Mouse (Mus musculus): ENCODE data around the gene Lmod3. TPM values are rescaled to one million over a fixed set of nuclear protein-coding genes. Genes with fewer than 3 reads are reported as not detected.
"Not testable (repeated sequence)": the region's sequence is repeated elsewhere in the genome, so short reads cannot be mapped to it uniquely, and the experiment has no call there.

Gene Lmod3
- polyA plus RNA-seq, 1 experiment from 2014 or later: 10.6 TPM

DNA sequence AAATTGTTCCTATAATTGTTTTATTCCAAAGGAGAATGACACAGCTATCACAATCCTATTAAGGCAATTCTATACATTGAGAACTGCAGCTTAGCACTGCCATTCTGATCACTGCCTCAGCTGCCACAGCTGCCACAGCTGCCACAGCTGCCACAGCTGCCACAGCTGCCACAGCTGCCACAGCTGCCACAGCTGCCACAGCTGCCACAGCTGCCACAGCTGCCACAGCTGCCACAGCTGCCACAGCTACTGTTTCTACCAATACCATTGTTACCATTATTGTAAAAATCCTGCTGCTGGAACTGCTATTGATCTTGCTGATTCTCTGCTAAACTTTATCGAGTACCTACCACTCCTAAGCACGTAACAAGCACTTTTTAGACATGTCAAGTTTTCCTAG is 7.4 kb upstream of the Lmod3 start:
- not testable (repeated sequence) for ATAC-seq (ENCODE audit: insufficient number of reproducible peaks, low FRiP score, low TSS enrichment, low read depth); H3K9me3 ChIP-seq (replicated peaks); H3K4me1 ChIP-seq; H3K4me2 ChIP-seq (replicated peaks); H3K36me3 ChIP-seq; H3K27ac ChIP-seq (replicated peaks); H3K4me3 ChIP-seq (replicated peaks); H3K27me3 ChIP-seq; H3K9ac ChIP-seq
- WGBS: 88% methylated on average over 2 of the region's 2 CpGs

DNA sequence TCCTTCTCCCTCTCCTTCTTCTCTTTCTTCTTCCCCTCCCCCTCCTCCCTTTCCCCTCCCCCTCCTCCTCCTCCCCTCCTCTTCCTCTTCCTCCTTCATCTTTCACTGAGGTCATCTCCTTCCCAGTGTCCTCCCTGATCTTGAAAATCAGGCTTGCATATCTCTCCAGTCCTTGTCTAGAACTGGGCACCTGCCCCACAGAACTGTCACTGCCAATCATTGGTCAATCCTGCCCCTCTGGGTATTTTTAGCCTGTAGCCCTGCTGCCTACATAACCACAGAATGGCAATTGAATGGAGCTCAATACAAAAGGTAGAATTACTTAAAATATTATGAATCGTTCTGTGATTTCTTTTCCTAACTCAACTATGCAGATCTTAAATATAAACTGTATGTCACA is 5.9 kb upstream of the Lmod3 start:
- H3K27me3 ChIP-seq: no peaks in the 10 kb centered on the region
- H3K4me1 ChIP-seq: no peaks in the 10 kb centered on the region
- no peaks in the 10 kb centered on the region for H3K36me3 ChIP-seq
- no peak overlapping the region for H3K4me2 ChIP-seq (replicated peaks)
- H3K4me3 ChIP-seq (replicated peaks): no peak overlapping the region
- no peak overlapping the region for H3K9ac ChIP-seq
- H3K9me3 ChIP-seq (replicated peaks): no peaks in the 10 kb centered on the region
- 84% methylated on average over 1 of the region's 1 CpGs for WGBS
- no peak for ATAC-seq (ENCODE audit: insufficient number of reproducible peaks, low FRiP score, low TSS enrichment, low read depth)
- no peak overlapping the region for H3K27ac ChIP-seq (replicated peaks)

DNA sequence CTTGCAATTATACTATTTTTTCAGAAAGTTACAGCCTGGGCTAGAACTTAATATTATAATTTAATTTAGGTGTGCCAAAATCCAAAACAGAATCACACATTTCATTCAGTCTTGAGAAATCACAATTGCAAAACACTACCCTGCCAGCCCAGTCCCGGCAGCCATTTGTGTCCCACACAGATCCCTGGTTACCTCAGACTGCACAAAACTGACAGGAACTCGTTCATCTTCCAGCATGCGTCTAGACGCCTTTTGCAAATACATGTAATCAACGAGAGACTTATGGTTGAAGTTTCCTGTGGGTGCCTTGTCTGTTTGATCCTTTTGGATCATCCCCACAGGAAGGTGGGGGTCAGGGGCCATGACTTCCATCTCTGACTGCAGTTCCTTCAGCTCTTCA is 473 bp downstream of the Lmod3 start:
- ATAC-seq (ENCODE audit: insufficient number of reproducible peaks, low FRiP score, low TSS enrichment, low read depth): no peak
- no peak overlapping the region for H3K4me3 ChIP-seq (replicated peaks)
- H3K27ac ChIP-seq (replicated peaks): no peak overlapping the region
- no peaks in the 10 kb centered on the region for H3K36me3 ChIP-seq
- no peaks in the 10 kb centered on the region for H3K4me1 ChIP-seq
- WGBS: 50% methylated on average over 5 of the region's 5 CpGs
- no peak overlapping the region for H3K9ac ChIP-seq
- H3K9me3 ChIP-seq (replicated peaks): no peaks in the 10 kb centered on the region
- no peaks in the 10 kb centered on the region for H3K27me3 ChIP-seq
- H3K4me2 ChIP-seq (replicated peaks): no peak overlapping the region

DNA sequence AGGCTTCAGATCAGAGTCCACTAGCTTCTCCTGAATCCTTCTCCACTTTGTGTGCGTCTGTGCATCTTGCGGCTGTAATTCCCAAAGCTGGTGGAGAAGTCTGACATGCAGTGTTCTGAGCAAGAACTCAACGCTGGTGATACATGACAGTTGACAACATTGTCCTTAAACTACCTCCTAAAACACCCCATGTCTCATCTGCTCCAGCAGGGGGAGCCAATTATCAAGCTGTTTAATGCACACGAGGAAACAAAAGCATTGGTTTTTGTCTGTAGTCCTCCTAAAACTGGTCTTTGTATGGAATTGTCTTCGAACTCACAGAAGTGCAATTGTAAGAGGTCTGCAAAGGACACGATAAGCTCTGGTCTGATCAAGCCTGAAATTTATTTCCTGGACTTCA is 1.6 kb downstream of the Lmod3 start:
- ATAC-seq (ENCODE audit: insufficient number of reproducible peaks, low FRiP score, low TSS enrichment, low read depth): no peak
- H3K4me2 ChIP-seq (replicated peaks): no peak overlapping the region
- 42% methylated on average over 6 of the region's 6 CpGs for WGBS
- no peaks in the 10 kb centered on the region for H3K4me1 ChIP-seq
- no peaks in the 10 kb centered on the region for H3K9me3 ChIP-seq (replicated peaks)
- H3K4me3 ChIP-seq (replicated peaks): no peak overlapping the region
- H3K27me3 ChIP-seq: no peaks in the 10 kb centered on the region
- no peaks in the 10 kb centered on the region for H3K36me3 ChIP-seq
- no peak overlapping the region for H3K9ac ChIP-seq
- no peak overlapping the region for H3K27ac ChIP-seq (replicated peaks)

DNA sequence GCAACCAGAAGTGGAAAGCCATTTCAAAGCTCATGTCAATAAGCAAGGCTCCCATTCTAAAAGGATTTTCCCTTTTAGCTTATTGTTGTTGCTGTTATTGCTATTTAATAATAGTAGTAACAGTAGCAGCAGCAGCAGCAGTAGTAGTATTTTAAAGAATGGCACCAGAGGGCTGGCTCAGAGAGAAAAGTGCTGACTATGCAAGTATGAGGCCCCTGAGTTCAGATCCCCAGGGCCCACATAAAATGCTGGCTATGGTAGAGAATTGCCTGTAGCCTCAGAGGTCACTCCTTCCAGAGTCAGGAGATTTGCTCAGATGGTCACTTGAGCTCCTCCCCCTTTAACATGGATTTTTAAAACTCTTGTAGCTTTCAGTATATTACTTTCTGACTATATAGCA is 7.4 kb downstream of the Lmod3 start:
- Histone ChIP-seq H3K9ac (no peak overlapping the region), H3K36me3 (no peaks in the 10 kb centered on the region), H3K4me3 (replicated peaks) (no peak overlapping the region), H3K27me3 (no peaks in the 10 kb centered on the region), H3K9me3 (replicated peaks) (no peaks in the 10 kb centered on the region), H3K27ac (replicated peaks) (no peak overlapping the region), H3K4me1 (no peaks in the 10 kb centered on the region), H3K4me2 (replicated peaks) (no peak overlapping the region)
- no peak for ATAC-seq (ENCODE audit: insufficient number of reproducible peaks, low FRiP score, low TSS enrichment, low read depth)

DNA sequence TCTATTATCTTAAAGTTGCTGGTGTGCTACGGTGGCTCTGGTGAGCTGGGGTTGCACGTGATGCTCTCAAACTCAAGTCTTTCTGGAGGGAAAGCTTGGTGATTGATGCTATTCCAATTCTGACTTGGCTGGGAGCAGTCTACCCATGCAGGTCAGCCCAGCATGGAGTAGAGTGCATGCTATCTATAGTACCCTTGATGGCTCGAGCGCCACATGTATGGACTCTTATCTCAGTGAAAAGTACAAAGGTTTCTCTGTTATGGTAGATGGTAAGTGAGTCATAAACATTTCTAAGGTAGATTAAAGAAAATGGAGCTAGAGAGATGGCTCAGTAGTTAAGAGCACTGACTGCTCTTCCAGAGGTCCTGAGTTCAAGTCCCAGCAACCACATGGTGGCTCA is 10.0 kb downstream of the Lmod3 start:
- Histone ChIP-seq H3K4me1 (no peaks in the 10 kb centered on the region), H3K4me2 (replicated peaks) (no peak overlapping the region), H3K9me3 (replicated peaks) (no peaks in the 10 kb centered on the region), H3K27me3 (no peaks in the 10 kb centered on the region), H3K4me3 (replicated peaks) (no peak overlapping the region), H3K9ac (no peak overlapping the region), H3K36me3 (no peaks in the 10 kb centered on the region), H3K27ac (replicated peaks) (no peak overlapping the region)
- WGBS: 90% methylated on average over 4 of the region's 4 CpGs
- ATAC-seq (ENCODE audit: insufficient number of reproducible peaks, low FRiP score, low TSS enrichment, low read depth): no peak

DNA sequence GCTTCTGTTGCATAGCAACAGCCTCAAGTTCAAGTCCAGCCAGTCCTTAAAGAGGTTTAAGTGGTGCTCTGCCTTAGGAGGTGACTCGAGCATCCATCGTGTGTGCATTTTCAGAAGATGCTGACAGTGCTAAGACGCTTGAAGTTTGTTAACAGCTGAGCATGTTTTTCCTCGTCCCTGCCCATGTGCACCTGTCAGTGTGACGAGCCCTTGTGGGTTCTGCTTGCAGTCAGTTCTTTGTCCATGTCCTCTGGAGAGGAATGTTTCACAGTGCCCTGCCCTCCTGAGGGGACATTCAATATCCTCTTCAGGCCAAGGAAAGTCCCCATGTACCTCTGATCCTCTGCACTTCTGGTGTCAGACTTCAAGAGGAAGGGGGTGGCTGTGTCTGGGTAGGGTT is 12.5 kb downstream of the Lmod3 start:
- Histone ChIP-seq H3K27ac (replicated peaks) (no peak overlapping the region), H3K27me3 (no peaks in the 10 kb centered on the region), H3K4me1 (no peaks in the 10 kb centered on the region), H3K4me3 (replicated peaks) (no peak overlapping the region), H3K36me3 (no peaks in the 10 kb centered on the region), H3K9me3 (replicated peaks) (no peaks in the 10 kb centered on the region), H3K9ac (no peak overlapping the region), H3K4me2 (replicated peaks) (no peak overlapping the region)
- 69% methylated on average over 5 of the region's 5 CpGs for WGBS
- ATAC-seq (ENCODE audit: insufficient number of reproducible peaks, low FRiP score, low TSS enrichment, low read depth): peak; percentile 70; the same call in 1 of the 2 replicates

DNA sequence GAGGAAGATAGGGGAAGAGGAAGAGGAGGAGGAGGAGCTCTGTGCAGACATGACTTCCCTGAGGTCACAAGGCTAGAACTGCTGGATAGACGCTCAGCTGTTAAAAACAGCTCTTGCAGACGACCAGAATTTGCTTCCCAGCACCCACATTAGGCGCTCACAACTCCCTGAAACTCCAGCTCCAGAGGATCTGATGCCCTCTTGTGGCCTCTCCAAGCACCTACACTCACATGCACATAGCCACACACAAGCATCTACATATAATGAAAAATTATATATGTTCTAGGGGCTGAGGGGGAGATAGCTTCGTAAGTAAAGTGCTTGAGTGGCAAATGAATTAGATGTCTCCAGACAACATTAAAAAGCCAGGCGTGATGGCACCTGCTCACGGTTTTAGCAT is 13.2 kb downstream of the Lmod3 start:
- 84% methylated on average over 6 of the region's 6 CpGs for WGBS
- Histone ChIP-seq H3K27me3 (no peaks in the 10 kb centered on the region), H3K4me3 (replicated peaks) (no peak overlapping the region)

DNA sequence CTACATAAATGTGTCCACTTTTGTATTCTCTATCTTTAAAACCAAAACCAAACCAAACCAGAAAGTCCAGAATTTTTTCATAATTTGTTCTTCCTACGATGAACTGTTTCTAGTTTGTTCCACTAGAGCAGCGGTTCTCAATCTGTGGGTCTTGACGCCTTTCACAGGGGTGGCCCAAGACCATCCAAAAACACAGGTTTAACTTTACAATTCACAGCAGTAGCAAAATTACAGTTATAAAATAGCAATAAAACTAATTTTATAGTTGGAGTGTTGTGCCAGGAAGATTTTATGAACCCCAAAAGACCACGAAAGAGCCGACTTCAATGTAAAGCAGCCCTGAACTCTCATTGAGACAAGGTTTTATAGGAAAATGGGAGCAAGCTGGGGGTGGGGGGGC is 16.5 kb downstream of the Lmod3 start:
- Histone ChIP-seq H3K4me1 (no peaks in the 10 kb centered on the region), H3K27me3 (no peaks in the 10 kb centered on the region), H3K36me3 (peaks cover 22% of the 10 kb centered on the region), H3K9ac (no peak overlapping the region), H3K27ac (replicated peaks) (no peak overlapping the region), H3K4me3 (replicated peaks) (no peak overlapping the region), H3K9me3 (replicated peaks) (no peaks in the 10 kb centered on the region), H3K4me2 (replicated peaks) (no peak overlapping the region)
- no peak for ATAC-seq (ENCODE audit: insufficient number of reproducible peaks, low FRiP score, low TSS enrichment, low read depth)
- 84% methylated on average over 5 of the region's 5 CpGs for WGBS

More for the DNA sequence above, 13.2 kb downstream of the Lmod3 start:
- Histone ChIP-seq H3K9ac (no peak overlapping the region), H3K4me1 (no peaks in the 10 kb centered on the region), H3K9me3 (replicated peaks) (no peaks in the 10 kb centered on the region), H3K4me2 (replicated peaks) (no peak overlapping the region), H3K27ac (replicated peaks) (no peak overlapping the region), H3K36me3 (0 out of 2 replicates have a peak, but pooled peaks cover 4% of the 10 kb centered on the region)
- no peak for ATAC-seq (ENCODE audit: insufficient number of reproducible peaks, low FRiP score, low TSS enrichment, low read depth)

DNA sequence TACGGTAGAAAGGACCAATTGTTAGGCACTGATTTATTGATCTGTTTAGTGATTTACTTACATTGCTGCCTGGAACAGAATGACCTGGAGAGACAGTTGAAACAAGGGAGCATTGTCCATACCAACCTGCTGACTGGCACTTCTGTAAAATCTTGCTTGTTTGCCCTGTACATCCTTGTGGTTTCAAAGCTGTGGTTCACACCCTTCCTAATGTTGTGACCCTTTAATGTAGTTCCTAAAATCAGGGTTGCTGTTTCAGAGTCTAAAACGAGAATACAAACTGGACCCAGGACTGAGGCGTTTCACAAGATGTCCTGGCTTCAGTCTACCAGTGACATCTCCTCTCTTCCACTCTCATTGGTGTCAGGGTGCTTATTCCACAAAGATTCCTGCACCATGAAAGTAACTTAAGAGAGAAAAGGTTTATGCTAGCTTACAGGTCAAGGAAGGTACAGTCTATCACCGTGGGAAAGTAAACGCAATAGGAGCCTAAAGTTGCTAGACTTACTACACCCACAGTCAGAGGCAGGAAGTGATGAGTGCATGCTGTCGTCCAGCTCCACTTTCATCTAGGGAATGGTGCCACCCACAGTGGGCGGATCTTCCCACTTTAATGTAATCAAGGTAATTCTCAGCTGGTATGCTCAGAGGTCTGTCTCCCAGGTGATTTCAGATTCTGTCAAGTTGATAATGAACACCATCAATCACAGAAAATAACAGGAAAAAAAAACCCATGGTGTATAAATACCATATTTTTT is 17.5 kb downstream of the Lmod3 start:
- no peak overlapping the region for H3K9ac ChIP-seq
- peaks cover 27% of the 10 kb centered on the region for H3K36me3 ChIP-seq
- no peaks in the 10 kb centered on the region for H3K27me3 ChIP-seq
- no peak overlapping the region for H3K4me2 ChIP-seq (replicated peaks)
- no peaks in the 10 kb centered on the region for H3K9me3 ChIP-seq (replicated peaks)
- no peak overlapping the region for H3K4me3 ChIP-seq (replicated peaks)
- no peak for ATAC-seq (ENCODE audit: insufficient number of reproducible peaks, low FRiP score, low TSS enrichment, low read depth)
- H3K27ac ChIP-seq (replicated peaks): no peak overlapping the region
- no peaks in the 10 kb centered on the region for H3K4me1 ChIP-seq
- WGBS: 80% methylated on average over 7 of the region's 7 CpGs

DNA sequence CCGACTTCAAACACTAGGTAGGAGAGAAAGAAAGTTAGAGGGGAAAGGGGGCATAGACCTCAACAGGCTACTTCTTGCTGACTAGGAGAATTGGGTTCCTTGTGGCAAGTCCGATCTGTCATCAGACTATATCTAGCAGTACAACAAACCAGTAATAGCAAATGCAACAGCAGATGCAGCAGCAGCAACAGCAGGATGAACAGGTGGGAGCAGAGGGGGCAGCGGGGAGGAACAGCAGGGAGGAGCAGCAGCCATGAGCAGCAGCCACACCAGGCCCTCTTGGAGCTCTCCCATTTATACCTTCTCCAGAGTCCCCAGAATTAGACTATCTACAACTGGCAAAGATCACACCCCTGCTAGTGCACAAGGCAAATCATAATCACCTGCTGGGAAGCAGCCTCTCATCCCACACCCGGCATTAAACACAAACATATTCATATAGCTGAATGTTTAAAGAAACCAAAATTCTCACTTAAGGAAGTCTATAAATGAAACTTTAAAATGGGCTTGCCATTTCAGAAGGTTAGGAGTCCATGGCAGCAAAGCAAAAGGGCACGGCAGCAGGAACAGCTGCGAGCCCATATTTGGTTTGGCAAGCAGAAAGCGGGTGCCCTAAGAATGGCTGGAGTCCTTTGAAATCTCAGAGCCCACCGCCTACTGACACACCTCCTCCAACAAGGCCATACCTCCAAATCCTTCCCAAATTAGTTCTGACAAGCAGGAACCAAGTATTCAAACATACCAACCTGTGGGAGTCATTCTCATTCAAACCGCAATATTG is 25.3 kb downstream of the Lmod3 start:
- Histone ChIP-seq H3K4me2 (replicated peaks) (no peak overlapping the region), H3K4me3 (replicated peaks) (no peak overlapping the region), H3K9me3 (replicated peaks) (no peaks in the 10 kb centered on the region), H3K9ac (no peak overlapping the region), H3K4me1 (peaks cover 14% of the 10 kb centered on the region), H3K36me3 (peaks cover 21% of the 10 kb centered on the region), H3K27me3 (no peaks in the 10 kb centered on the region), H3K27ac (replicated peaks) (no peak overlapping the region)
- WGBS: 92% methylated on average over 9 of the region's 9 CpGs
- ATAC-seq (ENCODE audit: insufficient number of reproducible peaks, low FRiP score, low TSS enrichment, low read depth): no peak
